Mouse (Mus musculus): Measurements from ENCODE around the gene Scrn1. TPM values are rescaled to one million over a fixed set of nuclear protein-coding genes. Genes with fewer than 3 reads are reported as not detected.
A peak's percentile ranks its signal among the peaks of the same experiment; 100 is the strongest.

Scrn1 gene
- polyA plus RNA-seq, 1 experiment from 2014 or later: 91.6 TPM

GRCm38 (mm10) chr6:54543646-54544045 is 22.6 kb downstream of the Scrn1 start:
- no peak overlapping the region for H3K9ac ChIP-seq
- H3K4me3 ChIP-seq: no peak overlapping the region
- no peak overlapping the region for H3K27ac ChIP-seq
- no peaks in the 10 kb centered on the region for H3K9me3 ChIP-seq
- ATAC-seq (ENCODE audit: low FRiP score): no peak
- peaks cover 23% of the 10 kb centered on the region for H3K36me3 ChIP-seq
- 82% methylated on average over 2 of the region's 2 CpGs for WGBS
- H3K27me3 ChIP-seq: no peaks in the 10 kb centered on the region
- no peak overlapping the region for H3K4me2 ChIP-seq
- peaks cover 28% of the 10 kb centered on the region for H3K4me1 ChIP-seq (replicated peaks)

- Histone ChIP-seq H3K27ac (no peak overlapping the region), H3K36me3 (peaks cover 23% of the 10 kb centered on the region)
Observed at GRCm38 (mm10) chr6:54542836-54543235, 23.5 kb downstream of the Scrn1 start.

GRCm38 (mm10) chr6:54540252-54540887 is 25.9 kb downstream of the Scrn1 start:
- peaks cover 16% of the 10 kb centered on the region for H3K36me3 ChIP-seq
- H3K4me3 ChIP-seq: no peak overlapping the region
- H3K27me3 ChIP-seq: no peaks in the 10 kb centered on the region
- no peaks in the 10 kb centered on the region for H3K9me3 ChIP-seq
- WGBS: 74% methylated on average over 9 of the region's 9 CpGs
- no peak overlapping the region for H3K4me2 ChIP-seq
- no peak overlapping the region for H3K9ac ChIP-seq
- 0 out of 2 replicates have a peak, but pooled peaks have one; percentile 30 for ATAC-seq (ENCODE audit: low FRiP score)
- H3K4me1 ChIP-seq (replicated peaks): peaks cover 32% of the 10 kb centered on the region
- H3K27ac ChIP-seq: peak overlapping the region; percentile 65

More at GRCm38 (mm10) chr6:54542836-54543235, 23.5 kb downstream of the Scrn1 start:
- no peak for ATAC-seq (ENCODE audit: low FRiP score)
- no peak overlapping the region for H3K9ac ChIP-seq
- WGBS: 77% methylated on average over 7 of the region's 7 CpGs
- H3K9me3 ChIP-seq: no peaks in the 10 kb centered on the region
- H3K4me2 ChIP-seq: no peak overlapping the region
- H3K4me3 ChIP-seq: no peak overlapping the region
- H3K27me3 ChIP-seq: no peaks in the 10 kb centered on the region
- H3K4me1 ChIP-seq (replicated peaks): peaks cover 26% of the 10 kb centered on the region

DNA sequence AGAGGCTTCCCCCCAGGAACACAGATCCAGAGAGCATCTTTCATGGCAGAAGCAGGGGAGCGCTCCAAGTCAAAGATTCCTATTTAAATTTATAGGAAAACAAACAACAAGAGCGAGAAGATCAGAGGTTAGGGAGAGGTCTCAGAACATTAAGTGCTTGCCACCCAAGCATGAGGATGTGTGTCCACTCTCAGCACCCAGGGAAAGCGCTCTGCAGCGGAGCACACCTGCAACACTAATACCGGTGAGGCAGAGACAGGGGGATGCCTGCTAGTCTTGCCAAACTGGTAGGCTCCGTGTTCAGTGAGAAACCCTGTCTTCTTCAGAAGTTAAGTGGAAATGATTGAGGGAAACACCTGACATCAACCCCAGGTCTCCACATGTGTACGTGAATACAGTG is 26.9 kb downstream of the Scrn1 start:
- Histone ChIP-seq H3K4me3 (no peak overlapping the region), H3K4me1 (replicated peaks) (peaks cover 32% of the 10 kb centered on the region), H3K9me3 (no peaks in the 10 kb centered on the region), H3K27me3 (no peaks in the 10 kb centered on the region), H3K4me2 (no peak overlapping the region), H3K9ac (no peak overlapping the region), H3K27ac (no peak overlapping the region), H3K36me3 (peaks cover 13% of the 10 kb centered on the region)
- 0 out of 2 replicates have a peak, but pooled peaks have one; percentile 33 for ATAC-seq (ENCODE audit: low FRiP score)
- 75% methylated on average over 7 of the region's 7 CpGs for WGBS

GRCm38 (mm10) chr6:54538773-54539173 is 27.5 kb downstream of the Scrn1 start:
- peaks cover 14% of the 10 kb centered on the region for H3K36me3 ChIP-seq
- peak; percentile 24; the same call in 1 of the 2 replicates for ATAC-seq (ENCODE audit: low FRiP score)
- H3K4me2 ChIP-seq: no peak overlapping the region
- H3K4me1 ChIP-seq (replicated peaks): peaks cover 32% of the 10 kb centered on the region
- no peak overlapping the region for H3K9ac ChIP-seq
- no peak overlapping the region for H3K4me3 ChIP-seq
- no peaks in the 10 kb centered on the region for H3K27me3 ChIP-seq
- no peaks in the 10 kb centered on the region for H3K9me3 ChIP-seq
- WGBS: 6% methylated on average over 3 of the region's 3 CpGs
- no peak overlapping the region; the same call in 1 of the 2 replicates for H3K27ac ChIP-seq

- H3K36me3 ChIP-seq: peaks cover 4% of the 10 kb centered on the region; the same call in 1 of the 2 replicates
- H3K4me2 ChIP-seq: no peak overlapping the region
- H3K9ac ChIP-seq: no peak overlapping the region
- H3K9me3 ChIP-seq: no peaks in the 10 kb centered on the region
- H3K27ac ChIP-seq: no peak overlapping the region
- H3K4me3 ChIP-seq: no peak overlapping the region
- no peak for ATAC-seq (ENCODE audit: low FRiP score)
- no peaks in the 10 kb centered on the region for H3K27me3 ChIP-seq
- 85% methylated on average over 7 of the region's 7 CpGs for WGBS
- H3K4me1 ChIP-seq (replicated peaks): peaks cover 32% of the 10 kb centered on the region
Observed at GRCm38 (mm10) chr6:54537053-54537452, 29.2 kb downstream of the Scrn1 start.

DNA sequence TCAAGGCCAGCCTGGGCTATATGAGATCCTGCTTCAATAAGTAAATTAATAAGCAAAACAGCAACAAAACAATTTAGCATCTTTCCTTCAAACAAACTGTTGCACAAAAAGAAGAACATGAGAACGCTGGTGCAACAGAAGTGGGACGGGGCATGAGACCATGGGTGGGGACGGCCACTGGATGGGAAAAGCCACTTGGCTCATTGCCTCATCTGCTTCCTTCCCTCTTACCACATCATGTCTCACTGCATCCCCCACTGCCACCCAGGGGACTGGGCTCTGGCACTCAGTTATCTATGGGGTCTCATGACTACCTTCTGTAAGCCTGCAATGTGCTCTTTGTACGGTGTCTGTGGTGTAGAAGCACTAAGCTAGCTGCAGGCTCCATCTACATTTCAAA is 30.8 kb downstream of the Scrn1 start:
- H3K36me3 ChIP-seq: peaks cover 4% of the 10 kb centered on the region; the same call in 1 of the 2 replicates
- no peak overlapping the region for H3K4me2 ChIP-seq
- 90% methylated on average over 4 of the region's 4 CpGs for WGBS
- H3K9ac ChIP-seq: no peak overlapping the region
- no peak overlapping the region for H3K4me3 ChIP-seq
- ATAC-seq (ENCODE audit: low FRiP score): no peak
- no peaks in the 10 kb centered on the region for H3K9me3 ChIP-seq
- H3K27me3 ChIP-seq: no peaks in the 10 kb centered on the region
- H3K4me1 ChIP-seq (replicated peaks): peaks cover 40% of the 10 kb centered on the region
- H3K27ac ChIP-seq: no peak overlapping the region

- peak; percentile 54; the same call in 1 of the 2 replicates for ATAC-seq (ENCODE audit: low FRiP score)
- H3K4me2 ChIP-seq: no peak overlapping the region
- H3K27ac ChIP-seq: peak overlapping the region; percentile 40
- H3K36me3 ChIP-seq: peaks cover 26% of the 10 kb centered on the region
- H3K27me3 ChIP-seq: no peaks in the 10 kb centered on the region
- no peak overlapping the region for H3K4me3 ChIP-seq
- peaks cover 16% of the 10 kb centered on the region for H3K4me1 ChIP-seq (replicated peaks)
- WGBS: 52% methylated on average over 8 of the region's 8 CpGs
- H3K9me3 ChIP-seq: no peaks in the 10 kb centered on the region
- H3K9ac ChIP-seq: no peak overlapping the region
Observed at GRCm38 (mm10) chr6:54531048-54531481, 35.2 kb downstream of the Scrn1 start.

GRCm38 (mm10) chr6:54530182-54530581 is 36.1 kb downstream of the Scrn1 start:
- no peak for ATAC-seq (ENCODE audit: low FRiP score)
- H3K36me3 ChIP-seq: peaks cover 30% of the 10 kb centered on the region
- peaks cover 11% of the 10 kb centered on the region for H3K4me1 ChIP-seq (replicated peaks)
- no peak overlapping the region for H3K4me3 ChIP-seq
- no peaks in the 10 kb centered on the region for H3K27me3 ChIP-seq
- WGBS: 91% methylated on average over 2 of the region's 2 CpGs
- no peak overlapping the region for H3K27ac ChIP-seq
- no peaks in the 10 kb centered on the region for H3K9me3 ChIP-seq
- H3K9ac ChIP-seq: no peak overlapping the region
- H3K4me2 ChIP-seq: no peak overlapping the region

DNA sequence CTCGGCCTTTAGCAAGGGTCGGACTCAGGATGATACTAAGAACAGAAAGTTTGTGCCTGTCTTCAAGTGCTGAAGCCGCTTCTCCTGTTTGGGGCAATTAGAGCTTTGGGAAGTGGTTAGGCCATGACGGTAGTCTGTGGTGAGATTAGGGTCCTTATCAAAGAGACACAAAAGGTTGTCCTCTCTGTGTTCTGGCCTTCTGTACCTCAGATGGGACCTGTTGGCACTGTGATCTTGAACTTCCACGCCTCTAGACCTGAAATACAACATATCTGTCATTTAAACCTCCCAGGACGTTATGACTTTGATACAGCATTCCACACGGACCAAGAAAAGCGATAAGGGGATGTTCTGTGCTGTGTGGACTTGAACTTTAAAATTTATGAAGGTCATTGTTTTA is 37.6 kb downstream of the Scrn1 start:
- no peaks in the 10 kb centered on the region for H3K27me3 ChIP-seq
- WGBS: 89% methylated on average over 8 of the region's 8 CpGs
- ATAC-seq (ENCODE audit: low FRiP score): no peak

DNA sequence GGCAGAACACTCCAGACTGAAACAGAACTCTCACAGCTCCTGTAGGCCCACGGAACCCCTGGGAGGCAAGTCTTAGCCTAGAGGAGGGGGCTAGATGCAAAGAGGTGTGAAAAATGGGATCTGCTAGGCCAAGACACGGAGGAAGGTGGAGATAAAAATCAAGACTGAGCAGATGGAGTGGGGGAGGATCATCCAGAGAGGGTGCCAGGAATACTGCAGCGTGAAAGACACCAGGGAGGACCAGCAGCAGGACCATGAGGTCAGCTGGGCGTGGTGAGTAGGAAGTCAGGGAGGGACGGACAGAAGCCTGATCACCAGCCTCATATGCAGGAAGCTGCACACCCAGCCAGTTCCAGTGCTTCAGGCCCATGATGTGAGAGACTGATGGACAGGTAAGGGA is 47.5 kb downstream of the Scrn1 start:
- whole genome bisulfite sequencing: 76% methylated on average over 5 of the region's 5 CpGs
- Histone ChIP-seq H3K27me3 (no peaks in the 10 kb centered on the region), H3K27ac (no peak overlapping the region; the same call in 1 of the 2 replicates), H3K9me3 (no peaks in the 10 kb centered on the region), H3K4me2 (no peak overlapping the region), H3K9ac (no peak overlapping the region), H3K36me3 (peaks cover 74% of the 10 kb centered on the region), H3K4me3 (no peak overlapping the region), H3K4me1 (replicated peaks) (no peaks in the 10 kb centered on the region)
- no peak for ATAC-seq (ENCODE audit: low FRiP score)

More for the DNA sequence above, 37.6 kb downstream of the Scrn1 start:
- no peak overlapping the region for H3K9ac ChIP-seq
- peaks cover 11% of the 10 kb centered on the region for H3K4me1 ChIP-seq (replicated peaks)
- no peak overlapping the region for H3K4me3 ChIP-seq
- H3K27ac ChIP-seq: no peak overlapping the region
- H3K9me3 ChIP-seq: no peaks in the 10 kb centered on the region
- H3K4me2 ChIP-seq: no peak overlapping the region
- peaks cover 37% of the 10 kb centered on the region for H3K36me3 ChIP-seq

DNA sequence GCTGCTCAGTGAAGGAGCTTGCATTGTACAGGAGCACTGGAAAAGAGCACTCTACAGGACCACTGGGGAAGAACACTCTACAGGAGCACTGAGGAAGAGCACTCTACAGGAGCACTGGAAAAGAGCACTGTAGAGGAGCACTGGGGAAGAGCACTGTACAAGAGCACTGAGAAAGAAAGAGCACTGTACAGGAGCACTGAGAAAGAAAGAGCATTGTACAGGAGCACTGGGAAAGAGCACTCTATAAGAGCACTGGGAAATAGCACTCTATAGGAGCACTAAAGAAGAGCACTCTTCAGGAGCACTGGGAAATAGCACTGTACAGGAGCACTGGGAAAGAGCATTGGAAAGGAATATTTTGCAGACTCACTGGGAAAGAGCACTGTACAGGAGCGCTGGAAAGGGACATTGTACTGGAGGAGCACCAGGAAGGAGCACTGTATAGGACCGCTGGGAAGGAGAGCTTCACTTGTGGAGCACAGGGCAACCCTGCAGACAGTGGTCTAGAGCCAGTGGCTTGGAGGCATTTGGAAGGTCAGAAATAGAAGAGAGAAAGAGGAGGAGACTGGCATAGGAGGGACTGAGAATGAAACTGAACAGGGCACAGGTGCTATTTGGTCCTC is 49.7 kb downstream of the Scrn1 start:
- H3K27me3 ChIP-seq: no peaks in the 10 kb centered on the region
- no peak overlapping the region for H3K4me2 ChIP-seq
- WGBS: 94% methylated on average over 2 of the region's 2 CpGs
- no peak overlapping the region for H3K4me3 ChIP-seq
- no peaks in the 10 kb centered on the region for H3K4me1 ChIP-seq (replicated peaks)
- H3K9ac ChIP-seq: no peak overlapping the region
- ATAC-seq (ENCODE audit: low FRiP score): peak; percentile 53; the same call in 1 of the 2 replicates
- no peaks in the 10 kb centered on the region for H3K9me3 ChIP-seq
- H3K36me3 ChIP-seq: peaks cover 73% of the 10 kb centered on the region
- no peak overlapping the region for H3K27ac ChIP-seq
